Mouse (Mus musculus): Measurements from ENCODE around the gene Csrnp2.
A peak's percentile ranks its signal among the peaks of the same experiment; 100 is the strongest.

The Csrnp2 gene

GRCm38 (mm10) chr15:100473926-100474503 lies 21.3 kb downstream of the Csrnp2 start:
- DNase-seq: no peak

- no peak for DNase-seq
Measured at GRCm38 (mm10) chr15:100470037-100470436, 25.3 kb downstream of the Csrnp2 start.

- no peak for DNase-seq
Measured at GRCm38 (mm10) chr15:100469189-100469545, 26.1 kb downstream of the Csrnp2 start.

GRCm38 (mm10) chr15:100468295-100469188 lies 26.7 kb downstream of the Csrnp2 start, which contains the start of gene Letmd1:
Gene Letmd1, plus strand, starts transcription at chr15:100469023.
- peak; percentile 94 for DNase-seq

- DNase-seq: no peak
Measured at GRCm38 (mm10) chr15:100467738-100468137, 27.6 kb downstream of the Csrnp2 start.

- DNase-seq: no peak
Measured at GRCm38 (mm10) chr15:100465432-100465831, 29.9 kb downstream of the Csrnp2 start.

GRCm38 (mm10) chr15:100463712-100464111 lies 31.6 kb downstream of the Csrnp2 start:
- DNase-seq: peak; percentile 85

- peak; percentile 76 for DNase-seq
Measured at GRCm38 (mm10) chr15:100462086-100462485, 33.2 kb downstream of the Csrnp2 start.

GRCm38 (mm10) chr15:100461646-100462045 lies 33.6 kb downstream of the Csrnp2 start:
- no peak for DNase-seq

GRCm38 (mm10) chr15:100460942-100461341 lies 34.3 kb downstream of the Csrnp2 start:
- DNase-seq: peak; percentile 50

GRCm38 (mm10) chr15:100458055-100458454 lies 37.2 kb downstream of the Csrnp2 start:
- peak; percentile 83 for DNase-seq

GRCm38 (mm10) chr15:100457340-100457739 lies 37.9 kb downstream of the Csrnp2 start:
- DNase-seq: peak; percentile 87

- DNase-seq: peak; percentile 71
Measured at GRCm38 (mm10) chr15:100456356-100456991, 38.8 kb downstream of the Csrnp2 start.

GRCm38 (mm10) chr15:100452486-100452885 lies 42.8 kb downstream of the Csrnp2 start:
- no peak for DNase-seq

- DNase-seq: peak; percentile 62
Measured at GRCm38 (mm10) chr15:100451245-100451644, 44.0 kb downstream of the Csrnp2 start.

- no peak for DNase-seq
Measured at GRCm38 (mm10) chr15:100449495-100449894, 45.8 kb downstream of the Csrnp2 start.

GRCm38 (mm10) chr15:100448572-100448971 lies 46.7 kb downstream of the Csrnp2 start:
- no peak for DNase-seq

- no peak for DNase-seq
Measured at GRCm38 (mm10) chr15:100446887-100447286, 48.4 kb downstream of the Csrnp2 start.

- DNase-seq: peak; percentile 92
Measured at GRCm38 (mm10) chr15:100443126-100443922, 52.0 kb downstream of the Csrnp2 start.

- DNase-seq: no peak
Measured at GRCm38 (mm10) chr15:100436518-100436917, 58.8 kb downstream of the Csrnp2 start.

GRCm38 (mm10) chr15:100436112-100436511 lies 59.2 kb downstream of the Csrnp2 start:
- no peak for DNase-seq

- DNase-seq: no peak
Measured at GRCm38 (mm10) chr15:100433234-100433633, 62.1 kb downstream of the Csrnp2 start.

Measured in kidney, postnatal 10 days (tissue).